Mouse (Mus musculus) bone marrow, adult 2 months (tissue): ENCODE results near the gene Cerkl. TPM values are rescaled to one million over a fixed set of nuclear protein-coding genes. Genes with fewer than 3 reads are reported as not detected.
A peak's percentile ranks its signal among the peaks of the same experiment; 100 is the strongest.

ENCODE experiments used
- H3K27ac ChIP-seq: fragments of 200-500 bp; 2 replicates; pipeline ENCODE4 v1.5.1; 2012; ENCODE audit warnings: low read depth, mild to moderate bottlenecking, control low read depth, inconsistent platforms, low read length; ENCODE audit not compliant: control insufficient read depth, poor library complexity, insufficient read depth
- H3K4me1 ChIP-seq: fragments of 200-500 bp; 2 replicates; pipeline ENCODE4 v1.6.1; 2011; ENCODE audit warnings: low read length; ENCODE audit not compliant: control insufficient read depth, insufficient read depth
- H3K4me3 ChIP-seq: fragments of 200-500 bp; replicated peaks from 2 replicates; pipeline ENCODE3; 2011; ENCODE audit warnings: mild to moderate bottlenecking, low read depth, low read length, control low read depth; ENCODE audit not compliant: control insufficient read depth
- CTCF ChIP-seq: fragments of 200-500 bp; IDR thresholded peaks from 2 replicates; pipeline ENCODE4 v1.5.1; 2011; ENCODE audit warnings: low read length, control low read depth; ENCODE audit not compliant: control insufficient read depth, insufficient read depth
- POLR2A ChIP-seq: fragments of 200-500 bp; IDR thresholded peaks from 2 replicates; pipeline ENCODE4 v1.6.1; 2011; ENCODE audit warnings: low read depth, mild to moderate bottlenecking, control low read depth, low read length, borderline replicate concordance; ENCODE audit not compliant: control insufficient read depth
- WGBS: fragments of 180-500 bp; shearing (Covaris S2); methylation state at CpG from one replicate; pipeline ENCODE4 v1.1.7; 2018; 5-methylcytosine and 5-hydroxymethylcytosine counted together
- polyA plus RNA-seq: library from polyadenylated mRNA; stranded (reverse); fragments of >200 nt; gene quantifications from 2 replicates; pipeline ENCODE4 v1.2.4, GENCODE M21; 2011; ENCODE audit warnings: low replicate concordance; ENCODE audit not compliant: missing spikeins, insufficient read depth, insufficient read length

Gene Cerkl
- polyA plus RNA-seq, 1 experiment = 22.0 TPM

DNA sequence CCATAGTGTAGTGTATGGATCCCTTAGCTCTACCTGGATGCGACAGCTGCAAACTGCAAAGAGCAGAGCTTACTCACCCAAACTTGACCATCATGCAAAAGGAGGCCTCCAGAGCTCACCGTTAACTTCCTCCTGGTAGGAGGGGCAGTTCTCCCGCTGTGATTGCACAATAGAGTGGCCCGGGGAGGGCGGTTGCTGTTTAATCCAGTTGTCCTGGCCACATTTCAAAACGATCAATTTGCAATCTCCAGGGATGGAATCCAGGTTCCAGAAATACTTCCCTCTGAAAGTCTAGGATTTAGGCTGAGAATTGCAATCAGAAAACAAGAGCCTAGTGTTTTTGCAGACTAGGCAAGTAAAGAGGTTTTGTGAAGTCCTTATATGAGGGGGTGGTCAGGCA lies 26.9 kb downstream of the Cerkl start:
- H3K4me3 ChIP-seq = no peak overlapping the region
- TF ChIP-seq CTCF = no peak
- TF ChIP-seq POLR2A = no peak
- WGBS = 4% methylated on average over 6 of the region's 6 CpGs
- no peak overlapping the region for H3K27ac ChIP-seq
- H3K4me1 ChIP-seq = no peaks in the 10 kb centered on the region

DNA sequence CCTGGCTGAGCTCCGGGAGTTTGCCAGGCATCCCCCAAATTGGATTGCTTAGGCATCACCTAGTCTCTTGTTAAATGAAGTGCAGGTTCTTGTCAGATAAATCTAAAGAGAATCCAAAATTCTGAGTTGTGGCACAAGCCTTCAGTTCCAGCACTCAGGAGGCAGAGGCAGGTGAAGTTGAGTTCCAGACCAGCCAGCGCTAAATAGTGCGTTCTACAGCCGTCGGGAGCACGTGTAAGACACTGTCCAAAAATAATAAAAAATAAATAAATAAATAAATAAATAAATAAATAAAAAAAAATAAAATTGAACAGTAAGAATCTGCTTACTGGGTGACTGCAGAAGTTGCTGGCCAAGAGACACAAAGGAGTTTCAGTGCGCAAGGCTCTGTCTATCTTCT lies 27.5 kb downstream of the Cerkl start:
- 21% methylated on average over 7 of the region's 7 CpGs for WGBS
- Histone ChIP-seq H3K4me1 (no peaks in the 10 kb centered on the region), H3K27ac (no peak overlapping the region), H3K4me3 (no peak overlapping the region)
- TF ChIP-seq POLR2A = no peak

GRCm38 (mm10) chr2:79428569-79429104 lies 27.9 kb downstream of the Cerkl start:
- Histone ChIP-seq H3K4me1 (no peaks in the 10 kb centered on the region), H3K4me3 (peak overlapping the region; percentile 35), H3K27ac (no peak overlapping the region)
- TF ChIP-seq POLR2A (no peak), CTCF (no peak)
- WGBS = under 1% methylated on average over 35 of the region's 35 CpGs

DNA sequence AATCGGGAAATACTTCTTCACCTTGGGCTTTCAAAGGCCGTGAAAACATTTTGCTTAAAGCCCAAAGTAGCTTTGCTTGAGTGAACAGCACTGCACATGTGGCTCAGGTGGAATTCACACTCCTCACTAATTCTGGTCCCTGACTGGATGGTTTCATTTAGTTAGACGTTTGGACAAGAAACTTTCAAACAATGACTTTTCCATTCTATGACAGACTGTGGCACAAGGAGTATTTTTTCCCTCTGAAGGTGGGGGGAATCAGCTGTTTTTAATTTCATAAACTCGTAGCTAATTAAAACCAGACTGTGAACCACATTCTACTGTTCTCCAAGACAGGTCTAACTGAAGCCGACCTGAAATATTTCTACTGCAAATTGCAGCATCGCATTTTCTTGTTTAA lies 28.6 kb downstream of the Cerkl start:
- 31% methylated on average over 6 of the region's 6 CpGs for WGBS
- no peak for TF ChIP-seq POLR2A
- no peak for TF ChIP-seq CTCF

DNA sequence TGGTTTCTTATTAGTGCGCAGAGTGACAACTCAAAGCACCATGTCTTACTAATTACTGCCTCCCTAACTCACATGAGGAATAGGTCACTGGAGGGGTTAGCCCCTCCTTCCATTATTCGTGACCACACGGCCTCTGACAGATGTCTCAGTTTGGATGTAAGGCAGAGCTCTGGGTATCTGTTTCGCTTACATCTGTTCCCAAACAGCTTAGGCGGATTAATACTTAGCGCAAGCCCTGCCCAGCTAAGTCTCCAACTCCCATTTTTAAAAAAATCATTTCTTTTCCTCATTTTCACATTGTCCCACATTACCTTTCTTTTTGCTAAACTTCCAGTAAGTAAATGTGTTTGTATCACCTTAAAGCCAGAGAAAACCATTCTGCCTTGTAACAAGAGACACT lies 34.9 kb downstream of the Cerkl start:
- 77% methylated on average over 6 of the region's 6 CpGs for WGBS
- H3K4me1 ChIP-seq = no peaks in the 10 kb centered on the region
- no peak overlapping the region for H3K4me3 ChIP-seq
- H3K27ac ChIP-seq = no peak overlapping the region
- TF ChIP-seq CTCF = no peak
- no peak for TF ChIP-seq POLR2A

More for the DNA sequence above, 28.6 kb downstream of the Cerkl start:
- Histone ChIP-seq H3K27ac (no peak overlapping the region), H3K4me3 (no peak overlapping the region), H3K4me1 (no peaks in the 10 kb centered on the region)

GRCm38 (mm10) chr2:79414505-79414904 lies 42.1 kb downstream of the Cerkl start:
- TF ChIP-seq CTCF (no peak), POLR2A (no peak)
- Histone ChIP-seq H3K4me1 (no peaks in the 10 kb centered on the region), H3K27ac (no peak overlapping the region), H3K4me3 (no peak overlapping the region)
- WGBS = 84% methylated on average over 7 of the region's 7 CpGs

GRCm38 (mm10) chr2:79410903-79411255 lies 45.7 kb downstream of the Cerkl start:
- no peak for TF ChIP-seq POLR2A
- TF ChIP-seq CTCF = no peak
- 79% methylated on average over 3 of the region's 3 CpGs for WGBS
- Histone ChIP-seq H3K27ac (no peak overlapping the region), H3K4me3 (no peak overlapping the region), H3K4me1 (no peaks in the 10 kb centered on the region)

DNA sequence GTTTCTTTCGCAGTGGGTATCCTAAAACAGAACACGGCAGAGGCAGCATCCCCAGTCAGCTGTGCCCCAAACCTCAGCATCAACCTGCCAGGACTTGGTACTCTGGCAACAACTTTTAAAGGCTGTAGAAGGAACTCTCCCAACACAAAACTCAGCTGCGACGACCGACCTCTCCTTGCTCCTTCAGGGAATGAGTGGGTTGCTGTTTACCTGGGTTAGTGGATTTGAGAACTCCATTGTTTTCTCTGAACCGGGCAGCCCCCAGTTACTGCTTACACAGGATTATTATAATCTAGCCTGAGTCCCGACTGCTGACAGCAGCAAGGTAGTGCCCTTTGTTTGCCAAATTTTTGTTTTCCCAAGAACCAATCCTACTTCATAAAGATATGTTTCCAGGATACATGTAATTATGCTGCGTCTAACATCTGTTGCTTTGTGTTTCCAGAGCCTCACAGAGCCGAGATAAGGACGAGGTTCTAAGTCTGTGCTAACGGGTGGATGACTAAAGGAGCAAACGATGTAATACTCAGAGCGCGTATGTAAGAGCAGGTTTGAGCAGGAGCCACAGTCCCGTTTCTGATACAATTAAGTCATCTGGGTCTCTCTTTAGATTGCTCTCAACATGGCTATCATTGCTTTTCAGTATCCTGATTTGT lies 46.2 kb downstream of the Cerkl start:
- no peaks in the 10 kb centered on the region for H3K4me1 ChIP-seq
- TF ChIP-seq POLR2A (no peak), CTCF (no peak)
- H3K27ac ChIP-seq = no peak overlapping the region
- H3K4me3 ChIP-seq = no peak overlapping the region
- WGBS = 75% methylated on average over 15 of the region's 15 CpGs
